Mouse (Mus musculus): ENCODE results near the gene Myocd.
A peak's percentile ranks its signal among the peaks of the same experiment; 100 is the strongest.

Myocd gene

GRCm38 (mm10) chr11:65214954-65215629 lies 54.7 kb downstream of the Myocd start:
- DNase-seq (ENCODE audit: low spot score in 2 of 2): peak in 1 of 2 experiments; percentile 16

GRCm38 (mm10) chr11:65213806-65214205 lies 56.0 kb downstream of the Myocd start:
- DNase-seq (ENCODE audit: low spot score in 2 of 2): no peak

- DNase-seq (ENCODE audit: low spot score in 2 of 2): no peak
Observed at GRCm38 (mm10) chr11:65211701-65212100, 58.1 kb downstream of the Myocd start.

DNA sequence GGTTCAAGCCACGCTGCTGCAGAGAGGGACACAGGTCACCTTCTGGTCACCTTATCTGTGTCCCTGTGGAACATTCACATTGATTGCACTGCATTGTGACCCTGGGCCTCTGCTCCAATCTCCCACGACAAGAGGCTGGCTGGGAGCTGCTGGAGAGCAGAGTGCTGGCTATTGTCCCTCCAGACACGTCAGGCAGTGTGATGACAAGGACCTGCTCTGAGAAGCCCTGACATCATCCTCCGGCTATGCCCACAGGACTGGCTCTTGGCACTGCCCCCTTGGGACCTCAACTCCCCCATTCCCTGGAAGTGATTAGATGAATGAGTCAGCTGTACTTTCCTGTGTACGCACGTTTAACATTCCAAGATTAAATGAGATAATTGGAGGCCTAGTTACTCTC lies 60.3 kb downstream of the Myocd start:
- no peak for DNase-seq (ENCODE audit: low spot score in 2 of 2)

GRCm38 (mm10) chr11:65205306-65205705 lies 64.5 kb downstream of the Myocd start:
- no peak for DNase-seq (ENCODE audit: low spot score in 2 of 2)

GRCm38 (mm10) chr11:65204651-65205050 lies 65.1 kb downstream of the Myocd start:
- no peak for DNase-seq (ENCODE audit: low spot score in 2 of 2)

DNA sequence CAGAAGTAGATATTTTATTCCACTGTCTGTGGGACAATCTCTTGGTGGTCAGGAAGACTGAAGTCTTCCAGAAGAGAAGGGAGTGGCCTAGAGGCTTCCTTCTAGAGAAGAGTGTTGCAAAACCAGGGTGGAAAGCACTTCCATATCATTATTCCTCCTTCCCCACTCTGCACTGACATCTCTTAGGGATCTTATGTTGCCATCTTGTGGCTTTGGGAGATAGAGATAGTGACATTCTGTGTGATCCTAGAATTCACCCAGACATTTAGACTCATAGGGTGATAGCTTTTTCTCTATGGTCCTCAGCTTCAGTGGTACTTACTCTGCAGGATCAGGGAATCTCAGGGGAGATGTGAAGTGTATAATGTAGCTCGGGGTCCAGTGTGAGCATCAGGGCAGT lies 66.8 kb downstream of the Myocd start:
- no peak for DNase-seq (ENCODE audit: low spot score in 2 of 2)

DNA sequence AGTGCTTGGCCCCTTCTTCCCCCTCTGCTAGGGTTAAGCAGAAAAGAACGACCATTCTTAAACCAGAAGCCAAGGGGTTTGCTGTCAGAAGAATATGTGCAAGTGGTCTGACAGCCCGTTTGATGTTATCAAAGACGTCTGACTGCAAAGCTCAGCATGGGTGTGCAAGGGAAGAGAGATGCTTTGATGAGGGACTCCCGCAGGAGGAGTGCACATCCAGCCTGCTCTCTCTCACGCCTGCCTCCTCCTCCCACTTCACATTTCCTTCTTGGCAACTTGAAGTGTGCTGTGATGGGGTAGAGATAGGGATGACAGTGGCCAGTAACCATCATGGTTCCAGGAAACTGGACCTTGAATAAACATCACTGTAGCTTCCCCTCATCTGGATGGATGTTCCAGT lies 67.6 kb downstream of the Myocd start:
- no peak for DNase-seq (ENCODE audit: low spot score in 2 of 2)

DNA sequence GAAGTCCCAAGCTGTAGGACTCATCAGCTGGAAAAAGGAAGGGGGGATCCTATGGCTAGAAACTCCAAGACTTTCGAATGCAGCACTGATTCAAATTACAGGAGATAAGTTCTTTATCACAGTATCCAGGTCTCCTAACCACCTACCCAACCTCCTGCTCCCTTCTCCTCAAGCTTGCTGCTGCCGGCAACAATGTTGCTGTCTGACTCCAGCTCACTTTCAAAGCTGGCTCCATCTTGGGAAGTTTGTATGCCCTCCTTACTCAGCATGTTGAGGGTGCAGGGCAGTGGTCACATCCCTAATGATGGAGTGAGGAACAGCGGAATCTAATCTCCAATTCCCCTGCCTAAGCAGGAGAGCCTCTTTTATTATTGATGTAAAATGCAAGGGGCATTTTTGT lies 71.8 kb downstream of the Myocd start:
- no peak for DNase-seq (ENCODE audit: low spot score in 2 of 2)

DNA sequence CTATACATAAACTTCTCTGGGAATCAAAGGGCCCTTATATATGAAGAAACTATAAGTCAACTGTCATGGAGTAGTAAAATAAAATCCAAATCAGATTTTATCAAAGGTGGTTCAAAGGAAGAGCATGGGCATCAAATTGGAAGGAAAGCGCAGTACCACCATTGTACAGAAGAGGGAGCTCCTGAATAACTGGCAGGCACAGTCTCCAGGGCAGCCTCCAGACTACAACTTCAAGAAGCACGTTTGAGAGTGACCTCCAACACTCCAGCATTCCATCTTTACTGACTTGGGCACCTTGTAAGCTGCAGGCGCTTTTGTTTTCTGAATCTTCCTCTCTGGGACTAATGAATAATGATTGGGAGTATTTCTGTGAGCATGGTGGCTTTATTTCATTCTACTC lies 72.5 kb downstream of the Myocd start:
- peak; percentile 15 to 73 for DNase-seq (ENCODE audit: low spot score in 2 of 2)

DNA sequence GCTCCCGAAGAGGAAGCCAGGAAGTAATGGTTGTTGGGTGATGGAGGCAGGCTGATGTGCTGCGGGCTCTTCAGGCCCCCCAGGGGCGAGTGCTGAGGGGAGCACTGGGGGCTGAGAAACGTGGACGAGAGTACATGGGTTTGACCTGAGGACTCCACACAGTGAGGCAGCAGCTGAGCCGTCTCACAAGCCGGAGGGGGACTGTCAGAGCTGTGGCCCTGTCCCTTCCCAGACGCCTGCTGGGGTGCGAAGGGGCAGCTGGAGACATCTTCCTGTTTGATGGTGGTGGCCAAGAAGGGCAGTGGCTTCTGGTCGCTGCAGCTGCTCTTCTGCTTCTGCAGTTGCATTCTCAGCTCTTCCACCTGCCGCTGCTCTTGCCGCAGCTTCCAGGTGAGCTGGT lies 82.8 kb downstream of the Myocd start:
- DNase-seq (ENCODE audit: low spot score in 2 of 2): no peak

GRCm38 (mm10) chr11:65185114-65185513 lies 84.7 kb downstream of the Myocd start:
- DNase-seq (ENCODE audit: low spot score in 2 of 2): no peak

DNA sequence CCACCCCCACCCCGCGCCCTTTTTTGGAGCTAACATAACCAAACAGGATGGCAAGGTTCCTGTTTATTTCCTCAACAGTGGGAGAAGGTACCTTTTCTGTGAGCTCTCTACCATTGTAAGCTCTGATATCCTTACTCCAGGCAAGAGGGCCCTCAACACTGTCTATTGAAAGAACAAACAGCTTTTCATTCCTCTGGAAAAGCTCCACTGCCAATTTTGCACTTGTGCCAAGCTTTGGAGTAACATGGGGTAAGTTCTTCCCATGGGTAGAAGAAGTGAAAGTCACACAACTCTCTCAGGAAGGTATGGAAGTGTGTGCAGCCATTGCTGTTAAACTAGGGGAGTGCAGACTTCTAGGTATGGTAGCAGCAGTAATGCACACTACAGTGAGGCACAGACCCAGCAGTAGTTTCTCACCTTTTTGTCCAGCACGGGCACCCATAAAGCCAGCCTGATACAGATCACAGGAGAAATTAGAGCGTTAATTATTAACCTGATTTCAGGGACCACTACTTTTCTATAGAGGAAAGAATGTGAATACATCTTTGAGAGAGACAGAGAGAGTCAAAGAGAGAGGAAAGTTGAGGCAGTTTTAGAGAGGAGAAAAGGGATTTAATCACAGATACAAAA lies 99.6 kb downstream of the Myocd start:
- no peak for DNase-seq (ENCODE audit: low spot score in 2 of 2)

DNA sequence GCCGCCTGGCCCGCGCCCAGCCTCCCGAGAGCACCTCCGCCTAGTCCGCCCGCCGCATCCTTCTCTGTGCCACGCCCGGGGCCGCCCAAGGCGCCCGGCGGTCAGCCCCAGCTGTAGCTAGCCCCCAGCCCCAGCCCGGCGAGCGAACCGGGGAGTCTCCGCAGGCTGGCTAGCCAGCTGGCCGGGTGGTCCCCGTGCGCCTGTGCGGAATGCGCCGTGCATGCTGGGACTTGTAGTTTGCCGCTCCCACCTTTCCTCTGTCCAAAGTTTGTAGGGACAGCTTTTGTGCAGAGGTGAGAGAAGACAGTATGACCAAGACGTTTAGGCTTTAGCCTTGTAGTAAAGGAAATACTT lies 107.0 kb downstream of the Myocd start, which contains the start of gene Arhgap44:
Gene Arhgap44, minus strand, starts transcription at position 195 of the 354 bp plus-strand sequence.
- peak in 1 of 2 experiments; percentile 65 for DNase-seq (ENCODE audit: low spot score in 2 of 2)

DNA sequence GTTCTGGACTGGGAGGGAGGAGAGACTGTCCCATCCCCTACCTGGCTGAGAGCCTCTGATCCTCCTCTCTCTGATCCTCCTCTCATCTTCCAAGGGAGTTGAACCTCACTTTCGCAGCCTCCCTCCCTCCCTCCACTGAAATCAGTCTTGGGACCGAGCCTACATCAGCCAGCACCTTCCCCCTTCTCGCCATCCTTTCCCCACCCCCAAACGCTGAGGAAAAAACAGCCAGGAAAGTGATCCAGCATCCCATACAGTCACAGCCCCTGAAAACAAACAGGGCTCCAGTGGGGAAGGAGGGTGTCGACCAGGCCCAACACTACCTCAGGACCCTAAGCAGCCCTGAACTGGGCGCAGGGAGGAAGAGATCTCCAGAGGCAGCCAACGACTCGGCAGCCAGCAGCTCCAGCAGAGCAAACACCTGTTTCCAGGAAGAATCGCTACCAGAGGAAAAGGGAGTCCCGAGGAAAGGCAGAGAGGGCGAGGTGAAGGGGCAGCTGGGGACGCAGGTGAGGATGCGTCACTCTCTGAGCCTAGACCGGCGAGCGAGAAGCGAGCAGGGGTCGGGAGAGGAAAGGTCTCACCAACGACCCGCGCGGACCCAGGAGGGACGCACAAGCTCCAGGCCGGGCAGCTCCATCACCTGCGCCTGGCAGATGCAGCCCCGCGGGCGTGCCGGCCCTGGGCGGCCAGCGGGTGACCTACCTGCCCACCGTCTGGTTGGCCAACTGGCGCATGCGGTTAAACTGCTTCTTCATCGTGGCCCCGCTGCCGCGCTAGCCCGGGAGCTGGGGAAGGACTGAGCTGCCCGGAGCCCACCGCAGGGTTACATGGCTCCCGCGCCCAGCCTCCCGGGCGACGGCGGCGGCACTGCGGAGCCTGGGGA lies 107.7 kb downstream of the Myocd start:
- DNase-seq (ENCODE audit: low spot score in 2 of 2): peak; percentile 23 to 29

GRCm38 (mm10) chr11:65160991-65161880 lies 108.6 kb downstream of the Myocd start:
- no peak for DNase-seq (ENCODE audit: low spot score in 2 of 2)

GRCm38 (mm10) chr11:65159791-65160190 lies 110.0 kb downstream of the Myocd start, which contains the start of gene 1700086D15Rik:
1700086D15Rik (minus strand) TSS chr11:65159891.
- DNase-seq (ENCODE audit: low spot score in 2 of 2): no peak

GRCm38 (mm10) chr11:65158658-65158990 lies 111.2 kb downstream of the Myocd start:
- DNase-seq (ENCODE audit: low spot score in 2 of 2): no peak

- no peak for DNase-seq (ENCODE audit: low spot score in 2 of 2)
Observed at GRCm38 (mm10) chr11:65157966-65158657, 111.7 kb downstream of the Myocd start.

DNA sequence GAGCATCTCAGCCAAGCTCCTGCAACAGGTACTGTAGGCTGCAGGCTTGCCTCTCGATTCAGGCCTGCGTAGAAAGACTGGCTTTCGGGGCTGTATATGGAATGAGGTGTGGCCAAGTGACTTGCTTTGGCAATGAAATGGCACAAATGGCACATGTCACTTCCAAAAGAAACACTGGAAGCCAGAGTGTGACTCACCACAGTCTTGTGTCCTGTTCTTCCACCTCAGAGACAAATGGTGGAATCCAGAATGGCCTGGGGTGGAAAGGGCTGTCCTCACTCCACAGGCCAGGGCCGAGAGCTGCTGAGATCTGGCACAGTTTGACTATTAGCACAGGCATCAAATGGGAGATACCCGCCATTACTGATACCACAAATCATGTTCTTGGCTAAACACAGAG lies 116.8 kb downstream of the Myocd start:
- no peak for DNase-seq (ENCODE audit: low spot score in 2 of 2)

GRCm38 (mm10) chr11:65148441-65148840 lies 121.3 kb downstream of the Myocd start:
- no peak for DNase-seq (ENCODE audit: low spot score in 2 of 2)

Data from frontal cortex, postnatal 14 days (tissue).